Mouse (Mus musculus) forebrain, embryonic 14.5 days (tissue): ENCODE measurements around the gene Lrrc10b. TPM values are rescaled to one million over a fixed set of nuclear protein-coding genes. Genes with fewer than 3 reads are reported as not detected.

ENCODE experiments used
- polyA plus RNA-seq: library from polyadenylated mRNA; unstranded; fragments of >200 nt; fragmentation: Nextera tagmentation; extraction: Ambion mirVana; gene quantifications from 2 replicates; pipeline ENCODE4 v1.2.1, GENCODE M21; 2014

Lrrc10b gene
- polyA plus RNA-seq, 1 experiment from 2014 or later: 0.76 TPM

Other genes with a start within 250 kb of the Lrrc10b start
- 0.20 and 0.40 TPM in 2 replicates for gene Myrf, start 216.7 kb downstream of the Lrrc10b start, polyA plus RNA-seq
- gene Dagla, start 152.6 kb downstream of the Lrrc10b start, polyA plus RNA-seq: 3.6 and 5.8 TPM in 2 replicates
- gene Syt7, start 68.4 kb downstream of the Lrrc10b start, polyA plus RNA-seq: 5.8 and 6.1 TPM in 2 replicates
- 2.5 and 2.6 TPM in 2 replicates for gene Ppp1r32, start 25.5 kb upstream of the Lrrc10b start, polyA plus RNA-seq
- gene Cpsf7, start 67.8 kb upstream of the Lrrc10b start, polyA plus RNA-seq: 53.9 and 61.1 TPM in 2 replicates
- 69.2 and 70.4 TPM in 2 replicates for gene Sdhaf2, start 68.7 kb upstream of the Lrrc10b start, polyA plus RNA-seq
- 54.5 and 70.1 TPM in 2 replicates for gene Tmem216, start 98.8 kb upstream of the Lrrc10b start, polyA plus RNA-seq
- gene Cyb561a3, start 119.7 kb upstream of the Lrrc10b start, polyA plus RNA-seq: 21.9 and 22.3 TPM in 2 replicates
- gene Tmem138, start 119.9 kb upstream of the Lrrc10b start, polyA plus RNA-seq: 42.4 and 49.9 TPM in 2 replicates
- gene Ddb1, start 147.9 kb upstream of the Lrrc10b start, polyA plus RNA-seq: 283 and 296 TPM in 2 replicates
- gene Tkfc, start 148.2 kb upstream of the Lrrc10b start, polyA plus RNA-seq: 25.4 and 25.7 TPM in 2 replicates
- gene Vwce, start 176.7 kb upstream of the Lrrc10b start, polyA plus RNA-seq: 0.19 and 0.26 TPM in 2 replicates
- gene Pga5, start 220.6 kb upstream of the Lrrc10b start, polyA plus RNA-seq: not detected in 2 replicates
- gene Vps37c, start 231.3 kb upstream of the Lrrc10b start, polyA plus RNA-seq: 31.9 and 36.4 TPM in 2 replicates